Mouse (Mus musculus) heart, adult 18-20 months (tissue): ENCODE measurements around the gene Snta1. TPM values are rescaled to one million over a fixed set of nuclear protein-coding genes. Genes with fewer than 3 reads are reported as not detected.

Source experiments
- DNase-seq, 2 experiments: peaks; one replicate each; pipeline ENCODE4 v3.0.0; 2021 to 2022; ENCODE audit warnings: mixed read lengths in 1 of 2
- long read RNA-seq, 2 experiments: library from polyadenylated mRNA; stranded (forward); transcript quantifications; one replicate each; pipeline ENCODE4 v2.0.0; 2021
- total RNA-seq, 2 experiments: library from RNA; stranded (reverse); gene quantifications; 2 replicates each; pipeline ENCODE4 v1.2.3; 2021

The Snta1 gene
- 10 to 100 TPM; 78.7 to 79.5 TPM for total RNA-seq
- long read RNA-seq, experiment 1, transcript Snta1-202 (8 exons, 2,131 nt): major isoform, 61 of 72 reads
- long read RNA-seq, experiment 1, partial matches to known transcripts: 8 of 72 reads
- long read RNA-seq, experiment 1, other reads (novel, unspliced or antisense): 3 of 72 reads
- long read RNA-seq, experiment 2, transcript Snta1-202 (8 exons, 2,131 nt): major isoform, 32 of 37 reads
- long read RNA-seq, experiment 2, partial matches to known transcripts: 4 of 37 reads
- long read RNA-seq, experiment 2, other reads (novel, unspliced or antisense): 1 of 37 reads

GRCm38 (mm10) chr2:154407643-154408445 lies at the start of gene Snta1:
Gene Snta1 (minus strand): TSS chr2:154408099.
- peak; percentile 93 for DNase-seq

GRCm38 (mm10) chr2:154456621-154457020 lies 48.7 kb upstream of the Snta1 start:
- DNase-seq: no peak

- DNase-seq: peak; percentile 68 to 79
Observed at GRCm38 (mm10) chr2:154455776-154456175, 47.9 kb upstream of the Snta1 start.

- peak in 1 of 2 experiments; percentile 22 for DNase-seq
Observed at GRCm38 (mm10) chr2:154454605-154455004, 46.7 kb upstream of the Snta1 start.

- DNase-seq: no peak
Observed at GRCm38 (mm10) chr2:154454099-154454498, 46.2 kb upstream of the Snta1 start.

- no peak for DNase-seq
Observed at GRCm38 (mm10) chr2:154452951-154453350, 45.1 kb upstream of the Snta1 start.

GRCm38 (mm10) chr2:154448633-154449032 lies 40.7 kb upstream of the Snta1 start:
- no peak for DNase-seq

- DNase-seq: no peak
Observed at GRCm38 (mm10) chr2:154447821-154448220, 39.9 kb upstream of the Snta1 start.

- no peak for DNase-seq
Observed at GRCm38 (mm10) chr2:154440453-154440852, 32.6 kb upstream of the Snta1 start.

GRCm38 (mm10) chr2:154437191-154437527 lies 29.3 kb upstream of the Snta1 start:
- no peak for DNase-seq

- DNase-seq: peak in 1 of 2 experiments; percentile 76
Observed at GRCm38 (mm10) chr2:154436458-154437190, 28.7 kb upstream of the Snta1 start, which contains the start of gene Cbfa2t2. Gene Cbfa2t2 (plus strand): TSS chr2:154436481.

- DNase-seq: peak; percentile 98 to 99
Observed at GRCm38 (mm10) chr2:154436076-154436457, 28.2 kb upstream of the Snta1 start.

- no peak for DNase-seq
Observed at GRCm38 (mm10) chr2:154434690-154435089, 26.8 kb upstream of the Snta1 start.

- DNase-seq: no peak
Observed at GRCm38 (mm10) chr2:154433391-154433790, 25.5 kb upstream of the Snta1 start.

- no peak for DNase-seq
Observed at GRCm38 (mm10) chr2:154432696-154433095, 24.8 kb upstream of the Snta1 start.

GRCm38 (mm10) chr2:154430566-154430965 lies 22.7 kb upstream of the Snta1 start:
- DNase-seq: no peak

- DNase-seq: no peak
Observed at GRCm38 (mm10) chr2:154427853-154428360, 20.0 kb upstream of the Snta1 start.

- no peak for DNase-seq
Observed at GRCm38 (mm10) chr2:154426905-154427852, 19.3 kb upstream of the Snta1 start.

- DNase-seq: no peak
Observed at GRCm38 (mm10) chr2:154426188-154426904, 18.4 kb upstream of the Snta1 start.

- DNase-seq: no peak
Observed at GRCm38 (mm10) chr2:154425522-154425921, 17.6 kb upstream of the Snta1 start.

GRCm38 (mm10) chr2:154423548-154423947 lies 15.6 kb upstream of the Snta1 start:
- no peak for DNase-seq
